Mouse (Mus musculus) ZHBTc4 (cell line): ENCODE measurements around the gene Zfp865.

Source experiments
- DNase-seq: peaks from one replicate; pipeline ENCODE4 v3.0.0-alpha.2; 2011; ENCODE audit warnings: low read depth, low spot score

The Zfp865 gene

GRCm38 (mm10) chr7:5015118-5016001, 4.8 kb upstream of the Zfp865 start, which contains the start of gene Gm44973:
Gm44973 (plus strand) TSS chr7:5015496.
- DNase-seq: peak; percentile 97

- DNase-seq: no peak
Observed at GRCm38 (mm10) chr7:5016057-5016456, 4.1 kb upstream of the Zfp865 start.

- DNase-seq: peak; percentile 53
Observed at GRCm38 (mm10) chr7:5016920-5017319, 3.3 kb upstream of the Zfp865 start.

- peak; percentile 75 for DNase-seq
Observed at GRCm38 (mm10) chr7:5017352-5017751, 2.8 kb upstream of the Zfp865 start.

GRCm38 (mm10) chr7:5017931-5018330, 2.2 kb upstream of the Zfp865 start:
- no peak for DNase-seq

GRCm38 (mm10) chr7:5019576-5019975, 600 bp upstream of the Zfp865 start:
- DNase-seq: peak; percentile 50

- DNase-seq: no peak
Observed at GRCm38 (mm10) chr7:5020685-5021084, 509 bp downstream of the Zfp865 start.

GRCm38 (mm10) chr7:5021197-5021596, 1.0 kb downstream of the Zfp865 start:
- DNase-seq: no peak

- DNase-seq: peak; percentile 43
Observed at GRCm38 (mm10) chr7:5029543-5029942, 9.4 kb downstream of the Zfp865 start.

- DNase-seq: peak; percentile 69
Observed at GRCm38 (mm10) chr7:5029946-5030345, 9.8 kb downstream of the Zfp865 start.

GRCm38 (mm10) chr7:5030554-5031275, 10.5 kb downstream of the Zfp865 start:
- DNase-seq: peak; percentile 78

- peak; percentile 71 for DNase-seq
Observed at GRCm38 (mm10) chr7:5031496-5031895, 11.3 kb downstream of the Zfp865 start.

- no peak for DNase-seq
Observed at GRCm38 (mm10) chr7:5033818-5034217, 13.6 kb downstream of the Zfp865 start, which contains the start of gene 4632433K11Rik. 4632433K11Rik (plus strand) TSS chr7:5034118.

- DNase-seq: no peak
Observed at GRCm38 (mm10) chr7:5035628-5036027, 15.5 kb downstream of the Zfp865 start.

- no peak for DNase-seq
Observed at GRCm38 (mm10) chr7:5036136-5036535, 16.0 kb downstream of the Zfp865 start.

- DNase-seq: no peak
Observed at GRCm38 (mm10) chr7:5037026-5037425, 16.9 kb downstream of the Zfp865 start.

- DNase-seq: no peak
Observed at GRCm38 (mm10) chr7:5037467-5037866, 17.3 kb downstream of the Zfp865 start.

- DNase-seq: peak; percentile 96
Observed at GRCm38 (mm10) chr7:5038109-5038732, 18.0 kb downstream of the Zfp865 start, which contains the start of gene Zfp784. Zfp784 (minus strand) TSS chr7:5038446.

GRCm38 (mm10) chr7:5038940-5039339, 18.8 kb downstream of the Zfp865 start:
- peak; percentile 43 for DNase-seq

- no peak for DNase-seq
Observed at GRCm38 (mm10) chr7:5044981-5045380, 24.8 kb downstream of the Zfp865 start.

- DNase-seq: no peak
Observed at GRCm38 (mm10) chr7:5046112-5046511, 25.9 kb downstream of the Zfp865 start.

- peak; percentile 49 for DNase-seq
Observed at GRCm38 (mm10) chr7:5047313-5047712, 27.1 kb downstream of the Zfp865 start.
